Mouse (Mus musculus): ENCODE measurements at regions not wholly inside any gene's neighbourhood (a gene's known extent, or its start where the extent isn't known, plus 50 kb on each side); places are given as distances from the start of the nearest gene placed in this dataset.
A peak's percentile ranks its signal among the peaks of the same experiment; 100 is the strongest.

DNA sequence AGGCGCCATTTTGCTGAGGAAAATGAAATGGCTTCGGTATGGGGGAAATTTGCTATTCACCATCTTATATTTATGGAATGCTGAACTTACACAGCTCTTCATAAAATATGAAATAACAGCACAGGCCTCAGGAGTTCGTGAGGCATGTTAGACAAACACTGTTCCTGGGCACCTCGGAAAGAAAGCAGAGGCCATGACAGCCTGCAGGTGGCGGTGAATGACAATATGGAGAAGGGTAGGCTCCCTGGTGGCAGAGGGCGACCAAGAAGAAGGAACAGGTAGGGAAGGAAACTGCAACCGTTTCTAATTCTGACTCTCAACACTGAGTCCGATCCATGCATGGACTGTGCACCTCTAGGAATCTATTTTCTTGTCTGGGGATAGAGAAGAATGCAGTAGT is 553.6 kb upstream of the Tmpo start:
- DNase-seq, result no peak

DNA sequence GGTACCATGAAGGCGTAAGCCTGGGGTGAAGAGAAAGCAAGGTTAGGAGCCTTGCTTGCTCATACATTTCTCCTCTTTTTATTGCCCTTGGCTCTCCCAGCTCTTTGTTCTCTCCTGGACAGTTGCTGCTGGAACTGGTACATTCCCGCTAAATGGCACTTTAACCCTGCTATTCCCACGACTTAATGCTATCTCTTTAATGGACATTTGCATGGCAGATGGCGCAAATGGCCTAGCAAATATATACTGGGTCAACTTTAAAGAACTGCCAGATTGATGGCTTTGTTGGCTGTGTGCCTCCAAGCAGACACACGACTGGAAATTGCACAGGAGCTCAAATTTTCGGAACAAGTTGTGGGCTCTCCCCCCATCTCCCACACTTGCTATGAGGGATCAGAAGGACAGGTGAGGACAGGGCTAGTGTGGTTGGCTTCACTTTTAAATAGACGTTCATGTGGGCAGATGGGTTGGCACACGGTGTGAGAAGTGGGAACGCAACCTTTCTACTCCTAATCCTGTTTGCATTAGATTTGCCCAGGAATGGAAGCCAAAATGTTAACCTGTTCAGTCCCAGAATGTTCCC is 551.0 kb upstream of the Tmpo start:
- DNase-seq, result no peak

DNA sequence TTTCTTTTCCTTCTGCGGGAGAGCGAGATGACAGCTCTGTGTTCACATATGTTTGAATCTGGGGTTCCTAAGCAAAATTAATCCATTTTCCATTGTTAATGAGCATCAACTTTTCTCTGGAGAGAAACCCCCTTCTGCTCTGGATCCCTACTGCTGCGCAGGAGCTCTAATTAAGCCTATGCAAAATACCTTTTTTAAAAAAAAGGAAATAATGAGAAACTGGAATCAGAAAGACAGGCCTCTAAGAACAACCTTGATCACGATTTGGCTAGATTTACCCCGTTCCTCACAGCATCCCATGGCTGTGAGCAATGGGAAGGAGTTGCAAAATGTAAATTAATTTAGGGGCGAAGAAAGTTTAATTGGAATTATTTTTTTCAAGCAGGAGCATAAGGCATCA is 548.9 kb upstream of the Tmpo start:
- no peak for DNase-seq

DNA sequence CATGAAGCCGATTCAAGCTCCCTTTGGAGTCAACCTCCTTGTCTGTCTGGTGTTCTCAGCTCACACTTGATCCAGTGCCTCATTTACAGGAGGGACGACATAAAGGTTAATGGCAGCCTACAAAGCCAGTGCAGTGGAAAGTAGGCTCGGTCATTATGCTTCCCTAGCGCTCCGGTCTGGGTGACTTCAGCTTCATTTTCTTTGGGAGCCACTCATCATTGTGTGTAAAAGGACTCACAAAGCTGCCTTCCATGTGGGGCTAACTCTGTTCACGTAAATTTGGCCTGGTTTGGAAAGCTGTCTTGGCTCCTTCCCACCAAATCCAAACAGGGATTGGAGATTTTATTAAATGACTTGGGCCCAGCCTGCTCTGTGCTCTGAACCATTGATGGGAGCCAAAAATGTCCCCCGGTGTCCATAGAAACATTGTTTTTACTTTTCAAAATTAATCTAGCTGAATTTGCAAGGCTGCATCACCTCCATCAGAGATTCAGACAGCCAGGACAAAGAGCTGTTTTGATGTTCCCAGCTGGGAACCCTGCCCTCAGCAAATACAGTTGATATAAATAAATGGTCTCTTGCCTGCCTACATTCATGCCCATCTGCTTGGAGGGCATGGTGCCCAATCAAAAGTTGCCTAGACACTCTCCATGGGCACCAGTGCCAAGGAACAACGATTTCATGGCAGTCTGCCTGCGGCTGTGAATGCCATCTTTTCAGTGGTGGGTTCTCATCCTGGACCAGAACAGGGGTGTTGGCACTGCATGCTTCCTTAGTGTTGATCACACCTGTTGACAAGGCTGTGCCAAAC is 538.7 kb upstream of the Tmpo start:
- DNase-seq, result peak; percentile 73

DNA sequence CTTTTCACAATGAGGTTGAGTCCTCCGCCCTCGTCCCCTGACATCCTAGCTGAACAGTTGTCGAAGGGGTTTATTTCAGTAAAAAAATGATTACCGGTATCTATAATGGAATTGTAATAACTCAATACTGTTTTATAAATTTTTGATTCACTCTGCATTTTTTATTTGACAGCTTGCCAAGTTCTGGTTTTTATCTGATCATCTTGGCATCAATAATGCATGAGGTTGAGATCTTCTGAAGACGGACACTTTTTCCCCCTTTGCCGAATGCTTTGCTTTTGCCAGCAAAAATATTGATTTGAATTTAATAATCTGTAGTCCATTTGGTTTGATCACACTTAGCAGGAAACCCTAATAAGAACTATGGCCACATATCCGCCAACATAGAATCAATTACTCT is 535.5 kb upstream of the Tmpo start:
- DNase-seq, result no peak

DNA sequence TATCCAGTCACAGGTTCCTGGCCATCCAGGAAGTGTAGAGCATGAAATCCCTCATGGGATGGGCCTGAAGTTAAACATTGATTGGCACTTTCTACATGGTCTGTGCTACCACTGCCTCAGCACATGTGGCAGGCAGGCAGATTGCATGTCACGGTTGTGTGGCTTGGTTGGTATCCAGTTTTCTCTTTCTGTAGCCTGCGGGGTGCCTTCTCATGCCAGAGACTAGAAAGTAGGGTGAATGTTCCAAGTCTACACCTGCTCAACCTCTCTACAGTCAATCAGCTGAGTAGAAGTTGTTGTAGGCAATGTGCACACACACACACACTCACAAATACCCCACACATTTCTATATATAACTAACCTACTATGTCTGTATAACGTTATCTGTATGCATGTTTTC is 533.5 kb upstream of the Tmpo start:
- no peak for DNase-seq

DNA sequence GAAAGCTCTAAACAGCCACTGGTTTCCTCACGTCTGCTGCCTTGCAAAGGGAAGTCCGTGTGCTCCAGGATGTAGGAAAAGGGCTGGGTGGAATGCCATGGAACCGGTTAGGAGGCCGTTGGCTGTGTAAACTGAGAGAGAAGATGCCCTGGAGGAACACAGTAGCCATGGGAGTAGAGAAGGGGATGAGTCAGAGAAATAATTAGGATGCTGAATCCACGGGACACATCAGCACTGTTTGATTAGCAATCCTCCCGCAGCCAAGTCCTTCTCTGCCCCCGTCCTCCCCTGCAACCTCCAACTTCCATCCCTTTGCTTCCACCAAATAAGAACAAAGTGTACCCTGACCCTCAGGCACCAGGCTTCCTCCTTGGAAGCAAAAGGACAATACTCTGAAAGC is 532.4 kb upstream of the Tmpo start:
- no peak for DNase-seq

DNA sequence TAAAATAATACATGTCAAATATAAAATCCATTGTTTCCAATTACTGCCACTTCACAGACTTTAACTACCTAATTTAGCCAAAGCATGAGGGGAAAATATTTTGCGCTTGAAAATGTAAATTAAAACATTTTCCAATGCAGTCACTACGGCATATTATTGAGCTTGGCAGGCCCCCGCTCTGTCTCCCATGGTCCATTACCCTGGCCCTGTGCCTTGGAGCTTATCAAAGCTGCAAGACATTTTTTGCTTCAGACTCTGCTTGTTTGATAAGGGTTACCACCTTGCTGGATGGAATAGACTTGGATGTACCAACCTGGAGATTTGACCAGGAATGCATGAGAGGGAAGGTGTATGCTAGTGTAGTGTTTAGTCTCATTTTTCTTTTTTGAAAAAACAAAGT is 525.7 kb upstream of the Tmpo start:
- no peak for DNase-seq

DNA sequence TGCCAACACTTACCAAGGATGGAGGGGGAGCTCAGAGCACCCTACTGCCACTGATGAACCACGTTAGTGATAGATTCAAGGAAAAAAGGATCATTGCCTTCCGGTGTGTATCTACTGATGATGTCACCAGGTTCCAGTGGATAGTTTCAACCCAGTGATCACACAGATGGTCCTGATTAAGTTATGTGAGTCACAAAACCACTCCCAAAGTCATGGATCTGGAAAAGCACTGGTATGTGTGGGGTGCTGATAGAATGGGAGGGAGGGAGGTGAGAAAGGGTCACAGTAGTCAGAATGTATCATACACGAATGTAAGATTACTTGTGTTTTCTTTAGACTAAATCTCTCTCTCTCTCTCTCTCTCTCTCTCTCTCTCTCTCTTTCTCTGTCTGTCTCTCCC is 523.6 kb upstream of the Tmpo start:
- no peak for DNase-seq

DNA sequence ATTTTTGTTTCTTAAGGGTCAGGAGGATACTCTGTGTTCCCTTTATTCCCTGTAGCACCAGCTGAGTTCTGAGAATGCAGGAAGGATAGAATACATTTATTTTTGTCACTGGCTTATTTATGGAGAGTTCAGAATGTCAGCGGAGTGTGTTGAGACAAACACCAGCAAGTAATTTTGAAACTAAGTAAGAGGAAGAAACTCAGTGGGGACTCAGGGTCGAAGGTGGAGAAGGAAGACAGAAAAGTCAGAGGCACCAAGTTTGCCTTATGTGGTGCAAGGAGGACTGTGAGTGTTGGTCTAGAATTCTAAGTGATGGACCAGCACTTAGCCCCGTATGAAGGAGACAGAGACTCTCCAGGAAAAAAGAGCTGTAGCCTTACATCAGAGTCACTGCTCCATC is 520.7 kb upstream of the Tmpo start:
- no peak for DNase-seq

DNA sequence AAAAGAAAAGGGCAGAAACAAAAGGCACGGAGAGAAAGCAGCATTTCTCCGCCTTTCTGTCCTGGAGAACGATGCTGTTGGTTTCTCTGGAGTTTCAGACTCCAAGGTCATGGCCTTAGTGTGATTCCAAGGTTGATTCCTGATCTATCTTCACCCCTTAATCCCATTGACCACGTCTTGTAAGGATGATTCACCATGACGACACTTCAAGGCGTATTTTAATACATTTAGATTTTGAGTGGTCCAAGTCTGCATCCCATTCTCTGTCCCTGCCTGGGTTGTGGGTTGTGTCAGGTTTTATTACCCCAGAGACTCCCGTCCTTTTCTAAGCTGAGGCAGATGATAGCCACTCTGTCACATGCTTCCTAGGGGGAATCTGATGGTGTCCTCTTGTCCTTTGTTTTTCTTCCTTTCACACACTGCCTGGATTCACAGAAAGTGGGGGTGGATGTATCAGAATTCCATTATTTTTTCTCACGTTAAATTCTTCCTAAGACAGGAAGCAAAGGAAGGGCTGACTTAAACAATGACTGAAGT is 505.0 kb upstream of the Tmpo start:
- no peak for DNase-seq

DNA sequence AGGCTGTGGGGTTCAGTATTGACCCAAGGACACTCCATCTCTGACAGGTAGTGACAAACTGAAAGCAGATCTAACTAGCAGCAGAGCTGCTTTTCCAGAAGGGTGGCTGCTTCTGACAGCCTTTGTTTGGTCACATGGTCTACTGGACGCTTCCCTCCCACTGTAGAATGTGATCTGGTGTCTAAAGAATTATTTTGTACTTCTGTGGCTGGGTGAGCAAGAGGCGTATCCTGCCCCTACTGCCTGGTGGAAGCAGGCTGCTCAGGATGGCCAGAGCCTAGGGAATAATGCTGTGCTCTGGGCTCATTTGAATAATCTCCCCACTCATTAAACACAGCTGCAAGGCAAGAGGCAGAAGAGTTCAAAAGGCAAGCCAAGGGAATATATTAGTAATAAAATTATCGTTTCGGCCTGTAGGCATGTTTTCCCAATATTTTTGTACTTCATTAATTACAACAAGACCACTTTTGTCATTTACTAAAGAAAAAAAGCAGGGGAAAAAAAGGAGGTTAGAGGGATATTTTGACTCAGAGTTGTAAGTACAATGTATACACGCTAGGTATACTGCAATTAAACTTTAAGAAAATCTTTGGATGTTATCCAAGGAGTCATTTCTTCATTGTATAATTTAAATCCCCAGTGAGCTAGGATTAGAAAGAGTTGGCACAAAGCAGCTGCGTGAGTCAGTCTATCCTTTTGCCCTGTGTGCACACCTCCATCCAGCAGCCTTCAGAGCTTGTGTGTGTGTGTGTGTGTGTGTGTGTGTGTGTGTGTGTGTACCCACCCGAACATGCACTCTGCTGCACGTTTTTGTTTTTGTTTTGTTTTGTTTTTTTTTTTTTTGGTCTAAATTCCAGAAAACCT is 504.3 kb upstream of the Tmpo start:
- no peak for DNase-seq

DNA sequence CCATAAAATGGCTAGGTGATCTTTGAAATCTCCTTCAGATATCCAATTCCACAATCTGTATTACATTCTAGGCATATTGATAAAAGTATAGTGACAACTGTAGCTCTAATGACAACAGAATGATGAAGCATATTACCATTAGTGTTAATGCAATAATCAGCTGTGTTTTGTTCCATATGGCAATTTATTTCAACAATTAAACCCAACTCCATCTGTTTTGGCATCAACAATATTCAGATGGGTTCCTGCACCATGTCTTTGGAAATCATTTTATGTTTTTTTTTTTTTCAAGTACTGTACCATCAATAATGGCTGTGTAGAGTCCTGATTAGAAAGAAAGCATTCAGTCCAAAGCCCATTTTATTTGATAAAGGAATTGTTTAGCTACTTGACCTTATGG is 498.5 kb upstream of the Tmpo start:
- no peak for DNase-seq

DNA sequence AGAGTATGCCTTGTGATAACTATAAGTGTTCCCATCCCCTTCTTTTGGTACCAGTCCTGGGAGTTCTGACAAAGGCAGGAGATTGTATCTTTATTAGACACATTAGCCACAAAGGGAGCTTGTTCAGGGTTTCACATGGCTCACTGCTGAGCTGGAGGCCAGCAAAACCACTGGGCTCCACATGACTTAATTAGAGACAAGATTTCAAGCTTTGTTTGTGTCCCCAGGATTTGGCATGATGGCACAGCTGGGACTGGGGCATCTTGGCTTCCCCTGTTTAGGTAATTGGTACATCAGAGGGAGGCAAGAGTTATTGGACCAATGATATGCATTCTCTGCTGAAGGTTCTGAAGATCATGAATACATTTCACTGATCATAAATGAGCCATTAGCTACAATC is 456.8 kb upstream of the Tmpo start:
- no peak for DNase-seq

DNA sequence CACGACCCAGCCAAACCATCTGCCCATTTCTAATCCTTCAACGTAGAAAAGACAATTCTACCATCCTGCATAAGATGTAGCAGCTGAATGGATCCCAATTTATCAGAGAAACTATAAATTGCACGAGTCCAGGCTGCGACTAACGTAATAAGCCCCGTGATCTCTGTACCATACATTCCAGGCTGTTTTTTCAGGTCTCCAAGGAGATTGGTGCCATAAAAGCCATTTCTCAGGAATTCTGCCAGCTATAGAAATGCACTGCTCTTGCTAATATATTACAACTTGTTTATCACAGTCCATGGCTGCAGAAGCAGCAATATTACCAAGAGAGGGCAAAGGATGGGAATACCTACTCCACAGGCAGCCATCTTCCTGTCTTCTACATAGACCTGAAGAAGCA is 447.6 kb upstream of the Tmpo start:
- no peak for DNase-seq

DNA sequence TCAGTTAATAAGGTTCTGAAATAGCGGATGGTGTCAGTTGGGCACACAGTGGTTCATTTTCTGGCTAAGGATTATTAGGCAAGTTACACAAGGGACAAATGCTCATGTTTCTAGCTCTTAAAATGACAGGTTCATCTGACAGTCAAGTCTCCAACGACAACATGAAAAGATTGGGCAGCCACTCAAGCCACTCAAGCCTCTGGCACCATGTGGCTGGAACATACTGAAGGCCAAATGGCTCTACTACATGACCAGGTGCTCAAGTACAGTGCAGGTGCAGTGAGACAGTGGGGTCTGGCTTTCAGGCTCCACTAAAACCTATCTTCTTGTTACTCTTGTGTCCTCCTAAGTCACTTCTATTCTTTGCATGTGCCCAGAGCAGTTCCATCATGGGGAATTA is 441.2 kb upstream of the Tmpo start:
- DNase-seq, result no peak

DNA sequence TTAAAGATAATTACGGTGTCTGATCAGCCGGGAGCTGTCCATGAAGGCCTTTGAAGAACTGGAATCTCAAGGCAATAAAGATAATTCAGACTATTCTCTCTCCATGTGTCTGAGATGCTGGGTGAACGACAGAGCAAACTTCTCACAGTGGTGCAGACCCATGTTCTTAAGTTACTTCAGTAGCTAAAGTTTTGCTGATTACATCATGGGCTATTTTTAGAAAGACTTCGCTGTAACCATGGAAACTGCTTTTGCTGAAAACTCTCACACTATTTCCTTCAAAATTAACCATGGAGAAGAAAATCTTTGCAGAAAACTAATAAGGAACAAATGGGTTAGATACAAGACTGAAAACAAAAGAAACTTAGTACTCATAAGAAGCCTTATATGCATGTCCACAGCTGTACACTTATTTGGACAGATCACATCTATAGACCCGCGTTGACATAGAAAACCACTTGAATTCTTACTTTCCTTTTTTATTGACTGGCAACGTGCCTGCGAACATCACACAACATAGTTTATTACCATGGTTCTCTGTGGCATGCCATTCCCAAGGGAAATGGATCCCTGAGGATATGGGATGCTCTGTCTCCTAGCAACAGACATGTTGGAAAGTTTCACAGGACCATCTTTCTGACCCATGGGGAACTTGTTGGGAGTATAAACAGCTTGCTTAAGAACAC is 432.8 kb upstream of the Tmpo start:
- no peak for DNase-seq

DNA sequence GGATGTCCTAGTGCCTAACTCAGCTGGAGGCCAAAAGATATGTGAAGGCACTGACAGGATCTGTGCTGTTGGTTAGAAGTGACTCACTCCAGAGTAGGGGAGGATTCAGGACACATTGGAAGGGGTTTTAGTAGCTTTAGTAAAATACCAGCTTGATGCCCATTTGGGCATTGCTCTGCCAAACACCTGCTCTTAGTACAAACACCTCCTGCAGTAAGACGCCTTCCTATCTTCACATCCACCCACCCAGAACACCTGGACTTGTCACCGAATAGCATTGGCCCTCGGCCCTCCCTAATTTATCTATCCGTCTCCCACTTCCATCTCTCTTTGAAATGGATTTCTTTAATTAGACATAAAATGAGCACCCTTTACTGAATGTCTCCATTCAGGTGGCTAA is 430.9 kb upstream of the Tmpo start:
- no peak for DNase-seq

DNA sequence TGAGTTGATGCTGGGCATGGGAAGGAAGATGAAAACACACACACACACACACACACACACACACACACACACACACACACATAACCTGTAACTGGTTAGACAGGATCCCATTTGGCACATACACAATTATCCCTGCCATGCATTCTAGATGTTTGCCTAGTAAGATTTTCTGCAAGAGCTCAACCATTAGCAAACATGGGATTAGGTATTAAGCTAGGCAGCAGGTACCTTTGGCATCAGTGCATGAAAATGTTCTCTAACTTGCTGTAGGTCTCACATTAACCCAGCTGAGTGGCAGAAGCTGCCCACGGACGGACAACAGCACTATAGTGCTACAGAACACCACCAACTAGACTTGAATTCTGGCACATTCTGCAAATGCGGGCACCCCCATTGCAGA is 413.8 kb upstream of the Tmpo start:
- no peak for DNase-seq

DNA sequence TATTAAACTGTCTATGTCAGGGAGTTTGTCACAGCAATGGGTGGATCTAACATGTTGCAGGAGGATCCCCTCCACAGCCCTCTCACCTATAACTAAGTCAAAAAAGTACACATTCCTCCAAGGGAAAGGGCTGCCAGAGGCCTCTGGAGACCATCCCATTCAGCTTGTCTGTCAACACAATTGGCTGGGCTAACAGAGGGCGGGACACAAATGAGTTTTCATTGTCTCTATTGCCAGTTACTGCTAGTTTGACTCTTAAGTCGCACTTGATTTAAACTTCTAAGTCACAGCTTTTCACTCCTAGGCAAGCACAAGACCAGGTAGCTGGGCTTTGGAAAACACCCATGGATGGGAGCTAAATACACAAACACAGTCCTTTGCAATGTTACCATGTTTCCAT is 412.3 kb upstream of the Tmpo start:
- DNase-seq, result no peak

DNA sequence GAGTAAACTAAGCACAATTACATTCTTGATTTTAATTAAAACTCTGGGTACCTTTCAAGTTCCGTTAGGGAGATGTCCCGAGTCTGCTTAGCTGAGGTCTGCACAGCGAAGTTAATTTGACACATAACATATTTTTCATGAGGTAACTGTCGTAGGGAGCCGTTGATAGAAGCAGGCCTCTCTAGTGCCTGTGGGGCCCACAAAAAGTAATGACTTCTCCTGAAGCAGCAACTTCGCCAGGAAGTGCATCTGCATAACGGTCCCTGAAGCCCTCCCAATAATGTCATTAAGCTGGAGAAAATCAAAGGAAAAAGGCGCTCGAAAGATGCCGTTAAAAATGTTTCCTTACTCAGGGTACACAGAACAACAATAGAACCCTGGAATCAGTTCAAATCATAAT is 410.7 kb upstream of the Tmpo start:
- DNase-seq, result no peak

DNA sequence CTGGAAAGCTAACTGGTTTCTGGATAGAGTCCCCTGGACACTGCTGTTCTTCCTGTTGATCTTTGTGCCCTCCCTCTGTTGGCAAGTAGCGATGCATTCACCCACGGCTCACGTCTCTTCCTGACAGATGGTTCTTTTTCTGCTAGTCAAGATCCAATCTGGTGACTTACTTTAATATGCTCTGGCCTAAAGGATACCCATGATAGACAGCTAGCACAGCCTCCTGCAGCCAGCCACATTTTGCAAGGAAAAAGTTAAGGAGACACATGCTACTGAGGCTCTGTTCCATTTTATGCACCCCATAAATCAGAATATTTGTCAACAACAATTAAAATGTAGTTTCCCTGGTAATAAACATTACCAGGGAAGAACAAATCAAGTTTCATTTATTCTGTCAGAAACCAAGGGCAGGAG is 410.3 kb upstream of the Tmpo start:
- peak; percentile 50 for DNase-seq

DNA sequence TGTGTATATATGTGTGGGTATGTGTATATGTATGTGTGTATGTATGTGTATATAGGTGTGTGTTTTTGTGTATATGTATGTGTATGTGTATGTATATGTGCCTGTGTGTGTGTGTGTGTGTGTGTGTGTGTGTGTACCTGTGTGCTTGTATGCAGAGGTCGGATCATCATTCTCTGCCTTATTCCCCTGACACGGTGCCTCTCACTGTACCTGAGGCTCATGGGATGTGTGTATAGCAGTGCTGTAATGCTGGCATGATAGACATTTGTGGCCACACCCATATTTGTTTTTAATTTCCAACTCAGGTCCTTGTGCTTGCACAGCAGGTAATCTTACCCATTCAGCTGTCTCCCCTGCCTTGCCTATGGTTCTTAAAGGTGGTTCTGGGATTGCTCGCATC is 402.1 kb upstream of the Tmpo start:
- DNase-seq, result no peak

Data from cerebellum, adult 9-11 months (tissue).